Mouse (Mus musculus): ENCODE results near the gene Tex14. TPM values are rescaled to one million over a fixed set of nuclear protein-coding genes. Genes with fewer than 3 reads are reported as not detected.

Gene Tex14
- total RNA-seq, 2 experiments from 2014 or later = not detected

DNA sequence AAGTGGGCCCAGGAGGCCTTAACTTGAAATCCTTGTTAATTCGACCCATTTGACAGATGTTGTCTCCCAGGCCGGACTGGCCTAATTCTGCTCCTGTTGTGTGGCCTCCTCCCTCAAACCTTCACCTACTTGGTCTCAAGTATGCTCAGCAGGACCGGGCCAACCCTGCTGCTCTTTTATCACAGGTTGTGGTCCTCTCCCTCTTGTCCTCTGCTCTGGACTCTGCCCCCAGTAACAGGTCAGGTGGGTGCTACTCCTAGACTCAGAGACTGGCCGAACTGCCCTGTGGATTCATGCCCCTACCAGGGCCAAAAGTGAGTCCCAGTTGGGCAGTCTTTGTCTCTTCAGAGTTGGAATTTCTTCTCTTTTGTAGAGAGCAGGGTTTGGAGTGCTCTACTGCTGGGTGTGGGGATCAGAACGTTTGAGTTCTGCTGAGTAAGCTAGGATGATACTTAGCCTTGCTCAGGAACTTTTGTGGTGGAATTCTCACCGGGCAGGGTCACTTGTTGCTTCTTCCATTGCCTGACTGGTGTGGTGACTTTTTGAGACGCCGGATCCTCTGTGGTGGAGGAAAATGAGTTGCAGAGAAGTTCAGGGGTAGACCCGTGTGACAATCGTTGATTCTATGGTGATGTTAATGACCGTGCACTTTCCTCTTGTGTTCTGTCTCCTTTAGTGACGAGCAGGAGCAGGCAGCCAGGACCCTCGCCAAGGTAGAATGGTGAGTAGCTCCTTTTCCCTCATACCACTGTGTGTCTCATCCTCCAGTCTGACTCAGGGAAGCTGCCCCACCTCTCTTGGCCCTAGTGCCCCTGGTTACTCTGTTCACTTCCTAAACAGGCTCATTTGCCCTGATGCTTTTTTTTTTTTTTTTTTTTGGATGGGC lies 188.1 kb downstream of the Tex14 start:
- peak; percentile 4 for DNase-seq

DNA sequence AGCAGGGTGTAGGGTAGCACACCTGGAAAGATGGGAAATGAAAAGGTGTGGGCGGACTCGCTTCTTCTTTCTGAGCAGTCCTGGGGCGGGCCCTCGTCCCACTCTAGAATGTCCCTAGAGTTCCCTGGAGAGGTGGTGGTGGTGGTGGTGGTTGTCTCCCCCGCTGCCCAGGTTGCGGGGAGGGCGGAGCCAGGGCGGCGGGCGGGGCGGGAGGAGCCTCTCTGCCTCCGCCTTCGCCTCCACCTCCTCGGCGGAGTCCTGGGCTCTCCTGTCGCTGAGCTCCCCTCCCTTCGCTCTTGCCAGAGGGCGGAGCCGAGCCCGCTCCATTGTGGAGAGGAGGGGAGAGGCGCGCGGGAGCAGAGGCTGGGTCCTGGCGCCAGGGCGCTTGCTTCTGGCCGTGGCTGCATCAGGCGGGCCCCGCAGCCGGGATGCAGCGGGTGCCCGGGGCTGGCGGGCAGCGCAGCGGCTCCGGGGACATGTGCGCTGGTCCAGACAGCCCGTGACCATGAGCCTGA lies 190.5 kb downstream of the Tex14 start:
- DNase-seq = peak; percentile 86

DNA sequence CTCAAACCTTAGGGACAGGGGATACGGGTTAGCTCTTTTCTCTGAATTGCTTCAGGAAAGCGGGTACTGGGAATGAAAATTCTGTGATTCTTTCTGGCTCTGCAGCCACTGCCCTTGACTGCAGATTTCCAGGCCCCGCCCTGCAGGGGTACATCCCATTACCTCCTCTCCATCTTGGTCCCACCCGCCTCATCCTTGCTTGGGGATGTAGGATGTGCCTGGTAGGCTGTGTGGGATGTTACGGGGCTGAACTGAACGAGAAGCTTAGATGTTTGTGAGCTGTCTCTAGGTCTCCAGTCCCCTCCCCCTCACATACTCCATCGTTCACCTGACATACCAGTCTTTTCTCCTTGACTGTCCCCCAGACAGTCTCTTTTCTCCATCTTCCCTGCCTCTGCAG lies 191.1 kb downstream of the Tex14 start:
- DNase-seq = peak; percentile 12

DNA sequence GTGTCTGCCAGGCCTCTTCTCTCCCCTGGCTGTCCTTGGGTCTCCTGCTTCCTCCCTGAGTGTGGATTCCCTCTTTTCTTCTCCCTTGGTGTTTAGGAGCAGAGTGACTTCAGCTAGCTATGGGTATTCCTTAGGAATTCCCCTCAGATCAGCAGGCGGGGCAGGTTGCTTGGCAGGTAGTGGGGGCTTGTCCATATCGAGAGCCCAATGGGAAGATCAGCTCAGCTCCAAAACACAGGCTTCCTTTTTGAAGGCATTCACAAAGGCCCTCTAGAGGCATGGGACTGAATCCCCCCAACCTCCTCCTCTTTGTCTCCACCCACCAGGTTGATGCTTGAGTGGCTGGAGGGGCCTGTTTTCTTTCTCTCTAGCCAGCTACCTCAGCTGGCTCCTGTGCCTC lies 191.6 kb downstream of the Tex14 start:
- DNase-seq = peak; percentile 3

DNA sequence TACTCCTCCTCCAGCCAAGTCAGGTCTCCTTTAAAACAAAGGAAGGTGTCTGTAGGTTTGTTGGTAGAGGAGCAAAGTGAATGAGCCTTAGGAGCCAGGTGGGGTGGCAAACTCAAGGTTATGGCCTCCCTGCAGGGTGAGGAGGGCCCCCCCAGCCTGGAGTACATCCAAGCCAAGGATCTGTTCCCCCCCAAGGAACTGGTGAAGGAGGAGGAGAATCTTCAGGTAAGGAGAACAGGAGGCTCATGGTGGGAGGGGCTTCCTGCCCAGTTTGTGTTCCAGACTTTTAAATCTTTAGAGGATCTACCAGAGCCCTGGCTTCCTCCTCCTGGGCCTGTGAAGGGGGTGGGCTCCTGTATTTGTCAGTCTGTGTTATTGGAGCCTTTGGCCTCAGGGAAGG lies 192.2 kb downstream of the Tex14 start:
- DNase-seq = peak; percentile 3

DNA sequence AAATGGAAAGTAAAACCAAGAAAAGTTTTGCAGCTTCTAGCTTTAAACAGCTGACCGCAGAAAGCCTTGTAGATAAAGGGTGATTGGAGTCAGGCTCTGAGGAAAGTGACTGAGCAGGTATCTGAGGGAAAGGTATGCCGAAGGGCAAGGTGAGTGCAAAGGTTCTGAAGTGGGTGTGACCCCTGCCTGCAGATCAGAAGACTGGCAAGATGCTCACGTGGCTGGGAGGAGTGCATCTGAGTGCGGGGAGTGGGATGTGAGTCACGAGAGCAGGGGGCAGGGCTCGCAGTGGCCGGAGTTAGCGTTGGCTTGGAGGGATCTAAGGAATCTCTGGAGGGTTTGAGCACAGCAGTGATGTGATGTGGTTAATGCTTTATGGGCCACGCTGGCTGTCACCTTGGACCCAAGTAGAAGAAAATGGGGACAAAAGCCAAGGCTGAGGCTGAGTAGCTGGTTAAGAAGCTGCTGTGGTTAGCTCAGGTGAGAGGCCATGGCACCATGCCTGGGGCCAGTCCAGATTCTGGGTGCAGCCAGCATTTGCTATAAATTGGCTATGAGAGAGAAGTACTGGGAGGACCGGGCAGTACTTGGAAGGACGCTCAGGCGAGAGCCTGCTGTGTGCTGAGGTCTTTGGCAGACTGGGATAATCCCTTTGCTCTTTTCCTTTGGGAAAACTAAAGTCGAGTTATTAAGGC lies 194.7 kb downstream of the Tex14 start:
- DNase-seq = no peak

DNA sequence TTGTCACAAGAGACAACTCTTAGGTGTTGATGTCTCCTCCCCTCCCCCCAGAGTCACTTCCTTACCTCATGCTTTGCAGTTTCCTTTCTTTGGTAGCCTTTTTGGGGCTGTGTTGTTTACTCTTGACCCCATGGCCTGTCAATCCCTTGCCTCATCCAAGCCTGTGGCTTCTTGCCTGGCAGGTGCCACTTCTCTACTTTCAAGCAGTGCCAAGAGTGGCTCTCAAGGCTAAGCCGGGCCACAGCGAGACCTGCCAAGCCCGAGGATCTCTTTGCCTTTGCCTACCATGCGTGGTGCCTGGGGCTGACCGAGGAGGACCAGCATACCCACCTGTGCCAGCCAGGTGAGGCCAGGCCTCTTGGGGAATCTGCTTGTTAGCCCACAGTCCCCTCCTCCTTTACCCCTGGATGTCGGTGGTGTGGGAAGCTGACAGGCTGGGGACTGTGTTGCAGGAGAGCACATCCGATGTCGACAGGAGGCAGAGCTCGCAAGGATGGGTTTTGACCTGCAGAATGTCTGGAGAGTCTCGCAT lies 195.5 kb downstream of the Tex14 start:
- no peak for DNase-seq

DNA sequence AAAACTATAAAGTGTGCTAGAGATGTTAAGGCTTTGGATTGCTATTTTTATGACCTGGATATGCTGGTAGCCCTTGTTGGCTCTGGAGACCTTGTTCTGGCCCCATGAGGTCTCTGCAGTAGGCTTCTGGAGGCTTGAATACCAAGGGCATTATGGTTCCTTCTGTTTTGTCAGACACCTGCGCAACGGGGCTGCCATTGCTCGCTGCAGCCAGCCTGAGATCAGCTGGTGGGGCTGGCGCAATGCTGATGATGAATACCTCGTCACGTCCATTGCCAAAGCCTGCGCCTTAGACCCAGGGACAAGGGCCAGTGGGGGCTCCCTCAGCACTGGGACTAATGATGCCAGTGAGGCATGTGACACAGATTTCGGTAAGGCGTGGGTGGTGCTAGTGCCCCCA lies 197.4 kb downstream of the Tex14 start:
- DNase-seq = no peak

DNA sequence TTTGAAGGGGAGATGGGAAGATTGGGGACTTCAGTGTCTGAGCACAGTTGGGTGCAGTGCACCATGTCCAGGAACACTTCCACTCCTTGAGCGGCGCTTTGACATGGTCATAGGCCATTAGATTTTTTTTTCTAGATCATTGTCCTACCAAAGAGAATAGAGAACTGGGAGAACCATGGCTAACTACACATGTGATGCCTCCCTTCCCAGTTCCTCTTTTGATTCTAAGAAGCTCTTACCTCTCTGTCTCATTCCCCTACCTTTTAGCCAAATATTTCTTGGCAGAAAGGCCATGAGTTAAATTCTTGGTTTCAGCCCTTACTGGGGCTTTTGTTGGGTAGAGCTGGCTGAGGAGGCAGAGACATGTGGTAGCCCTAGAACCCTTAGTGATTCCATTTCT lies 198.7 kb downstream of the Tex14 start:
- no peak for DNase-seq

Other genes starting within 250 kb of the Tex14 start
- gene Ppm1e, start 46.0 kb upstream of the Tex14 start, total RNA-seq (2021) = 10 to 100 TPM; 18.1 to 18.7 TPM
- 10 to 100 TPM; 10.5 to 11.1 TPM for gene Rad51c, start 111 bp upstream of the Tex14 start, total RNA-seq (2021)
- not detected for gene Gm11492, start 161.6 kb downstream of the Tex14 start, total RNA-seq (2021)
- 10 to 100 TPM; 65.4 to 68.6 TPM for gene Sept4, start 163.8 kb downstream of the Tex14 start, total RNA-seq (2021)
- 10 to 100 TPM; 15.2 TPM for gene Mtmr4, start 187.1 kb downstream of the Tex14 start, total RNA-seq (2021)
- gene Hsf5, start 212.1 kb downstream of the Tex14 start, total RNA-seq (2021) = under 1 TPM; 0.09 to 0.10 TPM